Mouse (Mus musculus): Measurements from ENCODE around the gene Taf10. TPM values are rescaled to one million over a fixed set of nuclear protein-coding genes. Genes with fewer than 3 reads are reported as not detected.

Taf10 gene
- total and polyA plus RNA-seq, 3 experiments = 231 to 639 (median 239) TPM

- peak; percentile 43 for DNase-seq
Measured at GRCm38 (mm10) chr7:105726144-105726979, 17.8 kb downstream of the Taf10 start.

- DNase-seq = no peak
Measured at GRCm38 (mm10) chr7:105721916-105722315, 22.2 kb downstream of the Taf10 start.

GRCm38 (mm10) chr7:105715366-105715765, 28.8 kb downstream of the Taf10 start:
- no peak for DNase-seq

- no peak for DNase-seq
Measured at GRCm38 (mm10) chr7:105708733-105709132, 35.4 kb downstream of the Taf10 start.

GRCm38 (mm10) chr7:105703816-105704215, 40.3 kb downstream of the Taf10 start:
- DNase-seq = no peak

- DNase-seq = no peak
Measured at GRCm38 (mm10) chr7:105703184-105703583, 41.0 kb downstream of the Taf10 start.

- no peak for DNase-seq
Measured at GRCm38 (mm10) chr7:105690875-105691274, 53.3 kb downstream of the Taf10 start.

Other genes with a start within 250 kb of the Taf10 start
- gene Smpd1, start 190.0 kb downstream of the Taf10 start, total RNA-seq (2021) = 10 to 100 TPM; 56.2 to 68.5 TPM
- gene Smpd1, start 190.0 kb downstream of the Taf10 start, polyA plus RNA-seq (2012; rRNA removed) = 74.0 and 75.4 TPM in 2 replicates
- gene Apbb1, start 162.7 kb downstream of the Taf10 start, total RNA-seq (2021) = 10 to 100 TPM; 12.0 to 22.4 TPM
- gene Apbb1, start 162.7 kb downstream of the Taf10 start, polyA plus RNA-seq (2012; rRNA removed) = 49.1 and 61.8 TPM in 2 replicates
- gene Hpx, start 144.2 kb downstream of the Taf10 start, total RNA-seq (2021) = 1 to 10 TPM in 1 of 2 experiments, under 1 TPM in 1; 0.52 to 7.0 TPM
- 0.25 and 2.0 TPM in 2 replicates for gene Hpx, start 144.2 kb downstream of the Taf10 start, polyA plus RNA-seq (2012; rRNA removed)
- gene Trim3, start 110.8 kb downstream of the Taf10 start, total RNA-seq (2021) = 10 to 100 TPM; 24.2 to 33.8 TPM
- gene Trim3, start 110.8 kb downstream of the Taf10 start, polyA plus RNA-seq (2012; rRNA removed) = 34.6 and 36.2 TPM in 2 replicates
- gene Timm10b, start 104.3 kb downstream of the Taf10 start, total RNA-seq (2021) = 100 to 1,000 TPM; 110 to 128 TPM
- gene Timm10b, start 104.3 kb downstream of the Taf10 start, polyA plus RNA-seq (2012; rRNA removed) = 120 and 145 TPM in 2 replicates
- gene Arfip2, start 103.9 kb downstream of the Taf10 start, total RNA-seq (2021) = 10 to 100 TPM; 55.5 to 65.4 TPM
- 68.3 and 76.9 TPM in 2 replicates for gene Arfip2, start 103.9 kb downstream of the Taf10 start, polyA plus RNA-seq (2012; rRNA removed)
- 1 to 10 TPM; 7.4 to 8.9 TPM for gene Gm45799, start 103.8 kb downstream of the Taf10 start, total RNA-seq (2021)
- gene Gm45799, start 103.8 kb downstream of the Taf10 start, polyA plus RNA-seq (2012; rRNA removed) = 562 and 695 TPM in 2 replicates
- 1 to 10 TPM; 2.3 to 2.7 TPM for gene Dnhd1, start 93.5 kb downstream of the Taf10 start, total RNA-seq (2021)
- 1.3 and 1.5 TPM in 2 replicates for gene Dnhd1, start 93.5 kb downstream of the Taf10 start, polyA plus RNA-seq (2012; rRNA removed)
- gene Ilk, start 7.8 kb downstream of the Taf10 start, total RNA-seq (2021) = 100 to 1,000 TPM; 139 to 166 TPM
- gene Ilk, start 7.8 kb downstream of the Taf10 start, polyA plus RNA-seq (2012; rRNA removed) = 82.1 and 87.8 TPM in 2 replicates
- 10 to 100 TPM; 14.8 to 17.6 TPM for gene Rrp8, start 7.0 kb downstream of the Taf10 start, total RNA-seq (2021)
- gene Rrp8, start 7.0 kb downstream of the Taf10 start, polyA plus RNA-seq (2012; rRNA removed) = 7.9 and 9.2 TPM in 2 replicates
- gene Tpp1, start 7.9 kb upstream of the Taf10 start, total RNA-seq (2021) = 100 to 1,000 TPM; 113 to 129 TPM
- gene Tpp1, start 7.9 kb upstream of the Taf10 start, polyA plus RNA-seq (2012; rRNA removed) = 200 and 305 TPM in 2 replicates
- gene Dchs1, start 43.3 kb upstream of the Taf10 start, total RNA-seq (2021) = 1 to 10 TPM; 4.4 to 8.2 TPM
- gene Dchs1, start 43.3 kb upstream of the Taf10 start, polyA plus RNA-seq (2012; rRNA removed) = 8.2 and 9.5 TPM in 2 replicates
- gene Mrpl17, start 66.7 kb upstream of the Taf10 start, total RNA-seq (2021) = 100 to 1,000 TPM; 176 to 221 TPM
- 252 and 278 TPM in 2 replicates for gene Mrpl17, start 66.7 kb upstream of the Taf10 start, polyA plus RNA-seq (2012; rRNA removed)
- gene Gm4070, start 209.6 kb upstream of the Taf10 start, total RNA-seq (2021) = 10 to 100 TPM in 1 of 2 experiments, 1 to 10 TPM in 1; 8.9 to 10.9 TPM
- 0.27 and 0.30 TPM in 2 replicates for gene Gm4070, start 209.6 kb upstream of the Taf10 start, polyA plus RNA-seq (2012; rRNA removed)

Measured in adrenal gland, adult 2 months (tissue).